Mouse (Mus musculus) liver, postnatal 0 days (tissue): Measurements from ENCODE around the gene Tfap2c.

Experiments used
- CTCF ChIP-seq: sonication (generic); IDR thresholded peaks from 2 replicates; pipeline ENCODE4 v1.5.1; 2016; ENCODE audit warnings: antibody characterized with exemption, low read depth
- EP300 ChIP-seq: IDR thresholded peaks from 2 replicates; pipeline ENCODE4 v1.6.1; 2016; ENCODE audit warnings: antibody characterized with exemption, low read depth, mild to moderate bottlenecking

- TF ChIP-seq CTCF (no peak), EP300 (no peak)
Measured at GRCm38 (mm10) chr2:172607710-172608109, 58.3 kb downstream of the Tfap2c start.
